20 mouse cellular contexts compared by ENCODE assay signal in the genomic region with DNA sequence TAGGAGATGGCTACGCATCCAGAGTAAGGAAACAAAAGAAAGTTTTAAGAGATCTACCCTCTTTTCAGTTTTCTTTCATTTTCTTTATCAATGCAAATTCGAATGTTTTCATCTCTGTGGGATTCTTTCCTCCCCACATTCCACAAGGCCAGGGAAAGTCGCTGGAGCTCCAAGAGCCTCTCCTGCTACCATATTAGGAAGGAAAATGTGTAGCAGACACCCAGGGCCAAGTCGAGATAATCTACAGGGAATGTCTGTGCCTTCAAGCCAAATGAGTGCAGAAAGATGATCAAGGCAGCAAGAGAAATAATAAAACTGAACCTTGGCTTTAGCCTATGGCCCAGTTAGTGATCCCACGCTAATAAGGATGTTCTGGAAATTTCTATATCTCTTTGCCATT.
DNase-seq lines count a peak whose midpoint lies in the region; ATAC-seq and TF ChIP-seq lines count a peak whose summit lies in the region.
"Had no signal": no experiment of that assay in that cellular context is flagged by ENCODE, and none has a peak within 500 bp of the region (broad histone marks: within the 10 kb centered on the region; RNA-seq: fewer than 3 reads in every experiment).

No protein-coding gene starts in this region.

- H3K9ac ChIP-seq in intestine, embryonic 14.5 days (ENCODE audit: low read length) = no peak overlapping the region
- no peak overlapping the region for H3K9ac ChIP-seq in intestine, embryonic 16.5 days (ENCODE audit: low read depth, low read length)
- H3K9ac ChIP-seq: forebrain, embryonic 12.5 days; hindbrain, embryonic 12.5 days; liver, postnatal 0 days; neural tube, embryonic 13.5 days had no signal

- intact Hi-C loops in heart, postnatal 36 days (cut with DNase I) = loop anchor here (5.0 kb wide), 1 partner anchor 89 kb away; no protein-coding TSS in a partner anchor
- intact Hi-C loops in left cerebral cortex, postnatal 36 days (cut with DNase I) = no loop called here

- peak overlapping the region; percentile 86 for H3K27ac ChIP-seq in heart, embryonic 10.5 days
- H3K27ac ChIP-seq in intestine, embryonic 14.5 days (ENCODE audit: low read depth) = peak overlapping the region; percentile 73
- no peak overlapping the region for H3K27ac ChIP-seq in intestine, embryonic 16.5 days (ENCODE audit: low read length)
- H3K27ac ChIP-seq in embryonic fibroblast, embryonic 13.5 days (ENCODE audit: insufficient read depth, low read length) = peak overlapping the region; percentile 99
- no peak overlapping the region for H3K27ac ChIP-seq in layer of hippocampus, adult 2 months
- H3K27ac ChIP-seq: forebrain, embryonic 12.5 days; hindbrain, embryonic 12.5 days; macrophage; neural tube, embryonic 13.5 days had no signal

- H3K4me1 ChIP-seq in heart, embryonic 10.5 days = peaks cover 17% of the 10 kb centered on the region
- H3K4me1 ChIP-seq in intestine, embryonic 14.5 days (replicated peaks; ENCODE audit: control insufficient read depth, insufficient read depth, low read length) = no peaks in the 10 kb centered on the region
- H3K4me1 ChIP-seq in intestine, embryonic 16.5 days (ENCODE audit: control insufficient read depth, insufficient read depth, low read length) = peaks cover 3% of the 10 kb centered on the region; the same call in 1 of the 2 replicates
- H3K4me1 ChIP-seq in embryonic fibroblast, embryonic 13.5 days (ENCODE audit: control insufficient read depth, insufficient read depth, low read length) = peaks cover 10% of the 10 kb centered on the region

- 25% methylated on average over 5 of the region's 5 CpGs for WGBS in heart, embryonic 10.5 days
- 39% methylated on average over 5 of the region's 5 CpGs for WGBS in intestine, embryonic 14.5 days
- WGBS in intestine, embryonic 16.5 days = 46% methylated on average over 5 of the region's 5 CpGs

- H3K27me3 ChIP-seq in heart, embryonic 10.5 days (ENCODE audit: insufficient read depth, poor library complexity, severe bottlenecking) = no peaks in the 10 kb centered on the region
- H3K27me3 ChIP-seq in intestine, embryonic 14.5 days (replicated peaks; ENCODE audit: control insufficient read depth, insufficient read depth, low read length) = no peaks in the 10 kb centered on the region
- no peaks in the 10 kb centered on the region for H3K27me3 ChIP-seq in intestine, embryonic 16.5 days (replicated peaks; ENCODE audit: control insufficient read depth, insufficient read depth, low read length)
- H3K27me3 ChIP-seq: forebrain, embryonic 12.5 days; hindbrain, embryonic 12.5 days; neural tube, embryonic 13.5 days had no signal

- H3K4me2 ChIP-seq in intestine, embryonic 14.5 days (ENCODE audit: low read length) = no peak overlapping the region
- no peak overlapping the region for H3K4me2 ChIP-seq in intestine, embryonic 16.5 days (ENCODE audit: low read depth, low read length)
- H3K4me2 ChIP-seq: forebrain, embryonic 12.5 days; hindbrain, embryonic 12.5 days; midbrain, embryonic 11.5 days; neural tube, embryonic 13.5 days had no signal

- no peak for ATAC-seq in intestine, embryonic 14.5 days (replicated peaks; ENCODE audit: low FRiP score, low TSS enrichment, low read depth)
- ATAC-seq in intestine, embryonic 16.5 days = no peak
- ATAC-seq: inflammation-experienced regulatory T-cells, adult 6 months; liver, postnatal 0 days had no signal

- H3K9me3 ChIP-seq in heart, embryonic 10.5 days = no peaks in the 10 kb centered on the region
- H3K9me3 ChIP-seq in intestine, embryonic 14.5 days (ENCODE audit: control insufficient read depth, low read length) = no peaks in the 10 kb centered on the region
- H3K9me3 ChIP-seq in intestine, embryonic 16.5 days (ENCODE audit: control insufficient read depth, low read length) = no peaks in the 10 kb centered on the region
- H3K9me3 ChIP-seq: forebrain, embryonic 12.5 days; hindbrain, embryonic 12.5 days; neural tube, embryonic 13.5 days had no signal

- TF ChIP-seq CTCF in embryonic fibroblast, embryonic 13.5 days (IDR thresholded peaks at IDR 0.05; ENCODE audit: borderline replicate concordance, insufficient read depth, low read length) = no peak
- no peak for TF ChIP-seq CTCF in layer of hippocampus, adult 2 months (conservative IDR thresholded peaks at IDR 0.05)

- peak; percentile 84 for DNase-seq in heart, embryonic 10.5 days (ENCODE audit: low spot score)
- no peak for DNase-seq in heart, postnatal 36 days
- peak; percentile 28 for DNase-seq in intestine, embryonic 14.5 days (ENCODE audit: low spot score)
- peak; percentile 37 for DNase-seq in 3T3-L1 (ENCODE audit: low read depth, low spot score)
- no peak for DNase-seq in left cerebral cortex, postnatal 36 days (ENCODE audit: low spot score in 2 of 2)
- DNase-seq in layer of hippocampus, adult 2 months (ENCODE audit: low spot score in 2 of 2) = no peak
- DNase-seq: cerebellum, adult 8-10 months; gastrocnemius, postnatal 25 days; kidney, postnatal 14 days; layer of hippocampus, adult 9-11 months; liver, postnatal 0 days; right cerebral cortex, postnatal 4 days had no signal

- H3K4me3 ChIP-seq in heart, embryonic 10.5 days = no peak overlapping the region
- H3K4me3 ChIP-seq in intestine, embryonic 14.5 days (ENCODE audit: low read depth, low read length) = no peak overlapping the region
- no peak overlapping the region for H3K4me3 ChIP-seq in intestine, embryonic 16.5 days (ENCODE audit: low read length)
- no peak overlapping the region for H3K4me3 ChIP-seq in embryonic fibroblast, embryonic 13.5 days (ENCODE audit: insufficient read depth, low read length)
- no peak overlapping the region for H3K4me3 ChIP-seq in layer of hippocampus, adult 2 months
- H3K4me3 ChIP-seq: forebrain, embryonic 12.5 days; hindbrain, embryonic 12.5 days; neural tube, embryonic 13.5 days had no signal

- H3K36me3 ChIP-seq in heart, embryonic 10.5 days = no peaks in the 10 kb centered on the region
- H3K36me3 ChIP-seq in intestine, embryonic 14.5 days (ENCODE audit: control insufficient read depth, insufficient read depth, low read length) = no peaks in the 10 kb centered on the region
- no peaks in the 10 kb centered on the region for H3K36me3 ChIP-seq in intestine, embryonic 16.5 days (ENCODE audit: control insufficient read depth, insufficient read depth, low read length)
- H3K36me3 ChIP-seq: forebrain, embryonic 12.5 days; hindbrain, embryonic 12.5 days; neural tube, embryonic 13.5 days had no signal

- no peak for TF ChIP-seq POLR2A in embryonic fibroblast, embryonic 13.5 days (IDR thresholded peaks at IDR 0.05; ENCODE audit: low read depth, low read length)

Comparison
In these comparisons a context has a peak if more than half of its experiments do, and no peak if none do; other contexts are left out.
1. DNase-seq: peak in heart, embryonic 10.5 days (single experiment), intestine, embryonic 14.5 days (single experiment) and 3T3-L1 (single experiment); none in heart, postnatal 36 days (0 of 2), left cerebral cortex, postnatal 36 days (0 of 2) and layer of hippocampus, adult 2 months (0 of 2).
2. H3K27ac ChIP-seq: peak in heart, embryonic 10.5 days (single experiment), intestine, embryonic 14.5 days (single experiment) and embryonic fibroblast, embryonic 13.5 days (single experiment); none in intestine, embryonic 16.5 days (single experiment) and layer of hippocampus, adult 2 months (single experiment).